In genomic region chr17:73869008-73869685, GRCm38 (mm10) we compare ENCODE assay signal across 22 mouse cellular contexts.
DNase-seq lines count a peak whose midpoint lies in the region; ATAC-seq lines count a peak whose summit lies in the region.
"Had no signal": no experiment of that assay in that cellular context is flagged by ENCODE, and none has a peak within 500 bp of the region (broad histone marks: within the 10 kb centered on the region; RNA-seq: fewer than 3 reads in every experiment).

No protein-coding gene starts in this region.

- no peak for DNase-seq in heart, embryonic 10.5 days (ENCODE audit: low spot score)
- DNase-seq in CD8-positive naive resting alpha-beta T cell, adult 2 months (ENCODE audit: low read depth in 2 of 2, low spot score in 2 of 2): peak; percentile 48 to 64
- DNase-seq in thymus, postnatal 14 days: peak; percentile 82
- no peak for DNase-seq in adipocyte (ENCODE audit: low spot score)
- no peak for DNase-seq in kidney, postnatal 10 days
- no peak for DNase-seq in cerebellum, postnatal 25 days
- DNase-seq: adrenal gland, adult 8-10 months; cerebellum, adult 18-20 months; gastrocnemius, adult 2 months; heart, adult 18-20 months; left cerebral cortex, postnatal 4 days; lung, adult 2 months had no signal

- H3K36me3 ChIP-seq in heart, embryonic 16.5 days (ENCODE audit: control insufficient read depth, insufficient read depth): no peaks in the 10 kb centered on the region
- no peaks in the 10 kb centered on the region for H3K36me3 ChIP-seq in heart, embryonic 10.5 days
- H3K36me3 ChIP-seq: G1E; intestine, embryonic 15.5 days; midbrain, embryonic 15.5 days; neural tube, embryonic 12.5 days; stomach, embryonic 15.5 days had no signal

- H3K4me1 ChIP-seq in heart, embryonic 16.5 days (ENCODE audit: control insufficient read depth, insufficient read depth, low read length): no peaks in the 10 kb centered on the region
- no peaks in the 10 kb centered on the region for H3K4me1 ChIP-seq in heart, embryonic 10.5 days
- H3K4me1 ChIP-seq: intestine, embryonic 15.5 days; midbrain, embryonic 15.5 days; neural tube, embryonic 12.5 days; stomach, embryonic 15.5 days had no signal

- no peak overlapping the region for H3K4me2 ChIP-seq in heart, embryonic 16.5 days (ENCODE audit: low read depth, low read length)
- H3K4me2 ChIP-seq: intestine, embryonic 15.5 days; liver, embryonic 11.5 days; midbrain, embryonic 15.5 days; neural tube, embryonic 12.5 days; stomach, embryonic 15.5 days had no signal

- no peaks in the 10 kb centered on the region for H3K27me3 ChIP-seq in heart, embryonic 16.5 days (ENCODE audit: control insufficient read depth, insufficient read depth, low read length)
- no peaks in the 10 kb centered on the region for H3K27me3 ChIP-seq in heart, embryonic 10.5 days (ENCODE audit: insufficient read depth, poor library complexity, severe bottlenecking)
- H3K27me3 ChIP-seq: intestine, embryonic 15.5 days; midbrain, embryonic 15.5 days; neural tube, embryonic 12.5 days; stomach, embryonic 15.5 days had no signal

- no peak overlapping the region for H3K4me3 ChIP-seq in heart, embryonic 16.5 days (ENCODE audit: low read length)
- H3K4me3 ChIP-seq in heart, embryonic 10.5 days: no peak overlapping the region
- H3K4me3 ChIP-seq: gastrocnemius, adult 2 months; intestine, embryonic 15.5 days; layer of hippocampus, adult 2 months; midbrain, embryonic 15.5 days; neural tube, embryonic 12.5 days; stomach, embryonic 15.5 days had no signal

- H3K9ac ChIP-seq in heart, embryonic 16.5 days (ENCODE audit: low read length): no peak overlapping the region
- H3K9ac ChIP-seq: intestine, embryonic 15.5 days; midbrain, embryonic 15.5 days; neural tube, embryonic 12.5 days; stomach, embryonic 15.5 days had no signal

- H3K27ac ChIP-seq in heart, embryonic 16.5 days (ENCODE audit: low read length): no peak overlapping the region
- no peak overlapping the region for H3K27ac ChIP-seq in heart, embryonic 10.5 days
- H3K27ac ChIP-seq: gastrocnemius, adult 2 months; intestine, embryonic 15.5 days; layer of hippocampus, adult 2 months; midbrain, embryonic 15.5 days; neural tube, embryonic 12.5 days; stomach, embryonic 15.5 days had no signal

- 0 out of 2 replicates have a peak, but pooled peaks have one; percentile 49 for ATAC-seq in heart, embryonic 16.5 days (replicated peaks; ENCODE audit: extremely low read depth, insufficient read depth, low FRiP score)
- ATAC-seq in megakaryocyte progenitor cell, adult 5-6 weeks (replicated peaks; ENCODE audit: poor library complexity): peak; percentile 37; the same call in 1 of the 2 replicates
- ATAC-seq: forebrain, embryonic 16.5 days; intestine, embryonic 15.5 days; midbrain, embryonic 15.5 days had no signal

- H3K9me3 ChIP-seq in heart, embryonic 16.5 days (replicated peaks; ENCODE audit: control insufficient read depth, low read length): no peaks in the 10 kb centered on the region
- no peaks in the 10 kb centered on the region for H3K9me3 ChIP-seq in heart, embryonic 10.5 days
- H3K9me3 ChIP-seq: intestine, embryonic 15.5 days; midbrain, embryonic 15.5 days; neural tube, embryonic 12.5 days; stomach, embryonic 15.5 days had no signal

- WGBS in heart, embryonic 16.5 days: 81% methylated on average over 9 of the region's 9 CpGs
- WGBS in heart, embryonic 10.5 days: 88% methylated on average over 9 of the region's 9 CpGs

Comparison
In these comparisons a context has a peak if more than half of its experiments do, and no peak if none do; other contexts are left out.
1. DNase-seq: peak in CD8-positive naive resting alpha-beta T cell, adult 2 months (2 of 2) and thymus, postnatal 14 days (single experiment); none in heart, embryonic 10.5 days (single experiment), adipocyte (single experiment), kidney, postnatal 10 days (single experiment) and cerebellum, postnatal 25 days (0 of 2).